Mouse (Mus musculus) gonadal fat pad, adult 2 months (tissue): ENCODE measurements around the gene Ppp2r2c. TPM values are rescaled to one million over a fixed set of nuclear protein-coding genes. Genes with fewer than 3 reads are reported as not detected.

Experiments used
- DNase-seq: peaks from one replicate; pipeline ENCODE4 v3.0.0-alpha.2; 2012; ENCODE audit warnings: low read depth
- polyA plus RNA-seq: library from polyadenylated mRNA; depleted of rRNA; stranded (reverse); fragments of >200 nt; gene quantifications from 2 replicates; pipeline ENCODE4 v1.2.3, GENCODE M21; 2012; rRNA removed

Gene Ppp2r2c
- polyA plus RNA-seq = 1.1 and 1.9 TPM in 2 replicates

DNA sequence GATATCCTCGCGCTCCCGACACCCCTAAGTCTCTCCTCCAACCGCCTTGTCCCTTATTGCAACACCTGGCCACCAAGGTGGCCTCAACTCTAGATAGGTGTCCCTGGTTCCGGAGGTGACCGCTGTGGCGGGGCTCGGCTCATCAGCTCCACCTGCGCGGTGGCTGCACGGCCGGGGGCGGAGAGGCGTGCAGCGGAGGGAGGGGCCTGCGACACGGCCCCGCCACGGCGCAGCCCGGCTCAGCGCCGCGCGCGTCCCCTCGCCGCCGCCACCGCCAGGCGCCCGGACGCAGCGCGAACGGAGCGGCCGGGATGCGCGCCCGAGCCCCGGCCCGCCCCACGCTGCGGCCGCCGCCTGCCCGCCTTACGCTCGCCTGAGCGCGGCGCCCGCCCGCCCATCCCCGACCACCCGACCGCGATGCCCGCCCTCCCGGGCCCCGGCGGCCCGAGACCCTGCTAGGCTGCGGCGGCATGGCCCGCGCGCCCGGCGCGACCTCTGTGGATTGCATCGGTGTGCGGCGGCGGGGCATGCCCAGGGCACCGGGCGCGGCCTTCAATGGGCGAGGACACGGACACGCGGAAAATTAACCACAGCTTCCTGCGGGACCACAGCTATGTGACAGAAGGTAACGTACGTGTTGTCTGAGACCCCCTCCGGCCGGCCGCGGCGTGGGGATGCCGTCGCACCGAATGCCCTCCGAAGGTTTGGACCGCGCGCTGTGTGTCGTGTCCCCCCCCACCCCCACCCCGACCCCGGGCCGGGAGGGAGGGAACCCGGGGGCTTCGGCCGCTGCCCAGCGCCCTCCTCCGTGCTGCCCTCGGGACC lies at the start of gene Ppp2r2c:
Gene Ppp2r2c (plus strand): TSS at position 248 of the 825 bp plus-strand sequence.
- DNase-seq = no peak

DNA sequence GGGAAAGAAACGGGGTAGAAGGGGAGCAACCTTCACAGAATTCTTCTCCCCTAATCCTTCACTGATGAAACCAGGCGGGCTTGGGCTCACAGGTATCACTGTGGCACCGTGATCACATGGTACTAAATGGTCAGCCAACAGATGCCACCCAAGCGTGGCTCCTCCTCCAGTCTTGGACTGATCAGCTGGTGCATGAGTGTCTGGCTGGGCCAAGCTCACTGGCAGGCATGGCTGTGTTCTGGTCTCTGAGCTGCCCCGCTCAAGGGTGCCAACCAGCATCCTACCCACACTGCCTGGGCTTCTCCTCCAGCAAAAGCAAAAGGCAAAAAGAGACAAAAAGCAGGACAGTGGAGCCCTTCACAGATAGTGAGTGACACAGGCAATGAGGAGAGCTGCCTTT lies 48.6 kb upstream of the Ppp2r2c start:
- DNase-seq = no peak

DNA sequence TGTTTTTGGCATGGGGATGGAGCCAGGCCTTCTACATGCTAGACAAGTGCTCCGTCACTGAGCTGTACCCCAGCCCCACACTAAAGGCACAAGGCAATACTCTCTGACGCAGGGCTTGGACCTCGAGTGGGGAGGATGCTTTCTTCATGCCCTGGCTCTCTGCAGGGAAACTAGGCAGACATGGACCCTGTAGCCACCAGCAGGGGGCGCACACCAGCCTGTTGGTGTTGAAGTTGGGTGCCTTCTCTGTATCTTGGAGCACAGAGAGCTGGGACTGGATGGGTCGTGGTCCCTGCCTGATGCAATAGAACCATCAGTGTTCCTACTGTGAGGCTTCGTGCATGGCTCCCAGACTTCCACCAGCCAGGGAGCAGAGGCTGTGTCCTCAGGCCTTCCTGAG lies 48.2 kb upstream of the Ppp2r2c start:
- DNase-seq = no peak

DNA sequence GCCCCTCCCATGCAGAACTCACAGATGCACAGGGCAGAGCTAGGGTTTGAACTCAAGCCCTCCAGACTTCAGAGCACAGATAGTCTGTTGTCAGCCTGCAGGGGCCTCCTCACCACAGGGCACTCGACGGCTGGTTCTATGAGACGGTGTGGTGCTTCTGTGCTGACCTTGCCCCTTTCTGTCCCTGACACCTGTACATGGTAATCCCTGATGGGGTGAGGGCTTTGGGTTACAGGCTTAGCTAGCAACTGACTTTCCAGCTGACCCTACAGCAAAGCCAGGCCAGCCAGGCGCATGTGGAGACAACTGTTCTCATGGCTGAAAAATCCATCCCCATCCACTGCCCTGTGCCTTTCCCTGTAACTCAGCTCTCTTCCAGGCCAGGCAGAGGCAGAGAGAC lies 45.4 kb upstream of the Ppp2r2c start:
- DNase-seq = no peak

DNA sequence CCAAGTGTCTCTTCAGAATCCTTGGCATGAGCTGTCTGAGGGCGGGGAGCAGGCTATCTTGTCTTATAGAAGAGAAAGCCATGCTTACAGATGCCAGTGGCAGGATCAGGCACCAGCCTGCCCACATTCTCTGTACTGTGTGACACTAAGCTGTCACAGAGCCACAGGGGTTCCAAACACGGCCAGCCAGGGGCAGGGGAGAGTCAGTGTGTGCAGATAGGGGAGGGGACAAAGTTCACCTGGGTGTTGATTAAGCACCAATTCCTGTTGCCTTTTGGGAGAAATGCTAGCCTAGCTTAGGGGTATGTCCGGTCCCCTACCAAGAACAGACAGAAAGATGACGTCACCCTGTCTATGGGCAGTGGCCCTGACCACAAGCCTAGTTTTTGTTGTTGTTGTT lies 39.2 kb upstream of the Ppp2r2c start:
- DNase-seq = no peak

DNA sequence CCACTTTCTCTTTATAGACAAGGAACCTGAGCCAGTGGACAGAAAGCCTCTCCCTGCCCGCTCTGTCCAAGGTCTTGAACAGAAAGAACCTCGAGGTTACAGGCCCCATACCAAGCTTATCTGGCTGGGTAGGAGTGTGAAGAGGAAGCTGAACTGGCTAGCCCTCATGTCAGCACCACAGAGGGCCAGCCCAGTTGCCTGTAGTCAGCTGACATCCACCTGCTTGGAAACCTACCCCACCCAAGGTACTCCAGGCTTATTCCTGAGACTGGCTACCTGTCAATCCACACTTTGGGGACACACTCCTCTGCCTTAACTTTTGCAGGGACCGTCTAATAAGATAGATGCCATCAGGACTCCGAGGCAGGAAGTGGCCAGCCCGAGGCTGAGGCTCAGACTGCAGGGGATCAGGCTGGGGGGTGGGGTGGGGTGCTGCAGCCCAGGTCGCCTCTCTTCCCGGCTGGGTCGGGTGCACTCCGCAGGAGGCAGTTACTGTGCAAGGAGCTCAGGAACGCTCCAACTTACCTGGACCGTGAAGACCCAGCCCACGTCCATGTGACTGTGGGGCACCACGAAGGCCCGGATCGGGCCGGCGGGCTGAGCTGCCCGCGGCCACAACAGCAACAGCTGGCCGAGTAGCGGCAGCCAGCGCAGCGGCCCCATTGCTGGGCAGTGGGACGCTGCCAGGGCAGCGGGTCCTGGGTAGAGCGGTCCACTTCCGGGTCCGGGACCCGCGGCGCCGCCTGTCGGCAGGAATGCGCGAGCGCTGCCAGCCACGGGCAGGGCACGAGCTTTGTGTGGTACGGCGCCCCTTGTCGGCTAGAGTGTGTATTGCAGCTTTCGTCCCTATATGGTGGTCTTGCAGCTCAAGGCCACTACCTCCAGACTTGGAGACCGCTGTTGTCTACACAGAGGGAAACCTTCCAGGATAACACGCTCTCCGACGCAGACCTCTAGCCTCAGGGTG lies 38.1 kb upstream of the Ppp2r2c start, which contains the start of gene Man2b2:
Gene Man2b2 (minus strand): TSS at position 741 of the 967 bp plus-strand sequence.
- DNase-seq = no peak

DNA sequence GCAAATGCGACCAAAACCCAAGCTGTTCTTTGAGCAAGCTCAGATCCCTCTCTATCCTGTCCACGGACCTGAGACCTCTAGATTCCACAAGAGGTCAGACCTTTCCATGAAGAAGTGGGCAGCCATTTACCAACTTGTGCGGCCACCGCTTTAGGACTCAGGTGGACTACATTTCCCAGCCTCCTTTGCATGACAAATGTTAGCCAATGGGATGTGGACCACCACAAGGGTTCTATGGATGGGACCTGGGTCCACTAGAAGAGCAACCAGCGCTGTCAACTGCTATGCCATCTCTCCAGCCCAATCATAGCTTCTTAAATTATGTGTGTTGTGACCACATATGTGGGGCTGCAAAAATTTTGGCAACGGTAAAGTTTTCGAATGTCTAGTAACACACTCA lies 37.0 kb upstream of the Ppp2r2c start:
- no peak for DNase-seq

DNA sequence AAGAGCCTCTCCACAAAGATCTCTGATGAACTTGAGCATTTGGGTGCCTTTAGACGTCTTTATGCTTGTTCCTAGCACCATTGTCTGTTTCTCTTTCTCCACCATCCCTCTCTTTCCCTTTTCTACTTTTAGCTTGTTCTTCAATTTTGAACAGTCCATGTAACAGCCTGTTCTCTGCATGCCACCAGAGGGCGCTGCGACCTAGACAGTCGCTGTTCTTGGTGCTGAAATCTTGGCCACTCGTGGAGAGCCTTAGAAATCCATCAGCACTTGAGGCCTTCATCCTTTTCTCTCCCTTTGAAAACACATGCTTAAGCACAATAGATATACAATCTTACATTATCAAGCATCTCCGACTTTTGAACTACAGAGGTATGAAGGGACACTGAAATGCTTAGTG lies 32.4 kb upstream of the Ppp2r2c start:
- no peak for DNase-seq

DNA sequence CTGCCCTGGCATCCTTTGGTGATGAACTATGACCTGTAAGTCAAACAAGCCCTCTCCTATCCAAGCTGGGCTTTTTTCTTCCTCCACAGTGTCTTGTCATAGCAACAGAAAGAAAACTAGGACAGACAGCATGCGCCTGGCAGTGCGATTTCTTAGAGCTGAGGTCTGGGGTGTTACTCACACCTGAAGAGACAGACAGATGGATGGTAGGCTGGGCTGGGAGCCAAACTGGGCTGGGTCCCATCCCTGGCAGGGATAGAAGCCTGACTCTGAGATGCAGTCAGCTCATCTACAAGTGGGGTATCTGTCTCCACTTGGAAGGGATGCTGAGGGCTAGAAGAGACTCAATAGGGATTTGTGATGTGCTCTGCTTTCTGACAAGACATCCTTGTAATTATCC lies 29.3 kb upstream of the Ppp2r2c start:
- no peak for DNase-seq

DNA sequence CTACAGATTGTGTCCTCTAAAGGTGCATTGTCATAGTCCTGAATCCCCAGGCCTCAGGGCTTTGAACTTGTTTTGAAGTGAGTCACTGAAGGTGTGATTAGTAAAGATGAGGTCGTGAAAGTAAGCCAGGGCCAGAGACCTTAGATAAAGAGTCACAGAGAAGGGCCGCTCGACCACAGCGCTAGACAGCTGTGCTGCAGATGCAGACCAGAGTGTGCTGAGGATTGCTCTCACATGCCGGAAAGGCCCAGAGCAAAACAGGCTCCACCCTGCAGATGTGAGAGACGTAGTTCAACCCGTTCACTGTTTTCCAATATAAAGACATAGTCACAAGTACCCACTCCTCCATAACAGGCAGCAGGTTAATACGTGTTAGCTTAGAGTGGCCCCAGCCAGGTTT lies 28.7 kb upstream of the Ppp2r2c start:
- DNase-seq = no peak

DNA sequence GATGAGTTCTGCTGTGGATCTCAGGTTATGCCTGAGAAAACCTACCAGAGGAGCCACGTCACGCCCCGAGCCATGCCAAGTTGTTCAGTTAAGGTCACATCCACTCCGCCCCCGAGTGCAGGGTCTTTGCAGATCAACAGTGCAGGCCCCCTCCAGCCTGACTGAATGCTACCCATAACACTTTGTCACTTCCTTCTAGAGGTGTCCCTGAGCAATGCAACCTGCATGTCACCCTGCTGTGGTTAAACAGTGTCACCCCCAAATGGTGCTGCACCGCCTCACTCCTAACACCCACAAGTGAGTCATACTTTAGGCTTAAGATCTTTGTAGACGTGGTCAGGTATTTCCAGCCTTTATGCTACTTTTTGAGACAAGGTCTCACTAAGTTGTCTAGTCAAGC lies 28.2 kb upstream of the Ppp2r2c start:
- no peak for DNase-seq

DNA sequence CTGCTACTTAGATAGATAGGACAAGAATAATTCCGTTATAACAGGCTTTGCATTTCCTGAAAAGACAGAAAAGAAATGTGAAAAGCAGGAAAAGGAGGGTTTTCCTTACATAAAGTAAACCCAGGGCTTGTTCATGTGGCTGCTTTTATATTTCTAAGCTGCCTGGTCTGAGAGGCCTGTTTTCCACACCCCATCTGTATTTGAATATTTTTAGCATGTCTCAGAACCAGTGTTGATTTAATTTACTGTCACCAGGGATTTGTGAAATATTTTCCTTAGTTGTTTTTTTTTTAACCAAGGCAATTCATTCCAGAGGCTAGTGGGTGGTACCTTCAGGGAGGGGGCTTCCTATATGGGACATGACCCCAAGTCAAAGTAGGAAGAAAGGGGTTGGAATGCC lies 26.6 kb upstream of the Ppp2r2c start:
- no peak for DNase-seq

DNA sequence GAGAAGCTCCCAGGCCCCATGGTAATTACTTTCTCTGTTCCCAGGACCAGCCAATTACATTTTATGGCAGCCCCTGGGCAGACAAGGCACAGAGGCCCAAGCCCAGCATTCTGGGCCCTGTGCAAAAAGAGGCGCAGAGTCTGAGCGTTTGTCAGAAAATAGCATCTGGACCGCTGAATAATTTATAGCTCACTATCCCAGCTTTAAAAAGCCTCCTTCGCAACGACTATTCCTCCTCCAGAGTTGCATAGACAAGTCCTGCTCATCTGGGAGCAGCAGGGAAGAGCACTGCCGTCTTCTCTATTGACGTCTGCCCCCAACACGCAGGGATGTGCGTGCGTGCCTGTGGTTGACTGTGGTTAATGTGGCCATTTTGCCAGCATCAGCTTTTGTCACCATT lies 23.8 kb upstream of the Ppp2r2c start:
- no peak for DNase-seq

DNA sequence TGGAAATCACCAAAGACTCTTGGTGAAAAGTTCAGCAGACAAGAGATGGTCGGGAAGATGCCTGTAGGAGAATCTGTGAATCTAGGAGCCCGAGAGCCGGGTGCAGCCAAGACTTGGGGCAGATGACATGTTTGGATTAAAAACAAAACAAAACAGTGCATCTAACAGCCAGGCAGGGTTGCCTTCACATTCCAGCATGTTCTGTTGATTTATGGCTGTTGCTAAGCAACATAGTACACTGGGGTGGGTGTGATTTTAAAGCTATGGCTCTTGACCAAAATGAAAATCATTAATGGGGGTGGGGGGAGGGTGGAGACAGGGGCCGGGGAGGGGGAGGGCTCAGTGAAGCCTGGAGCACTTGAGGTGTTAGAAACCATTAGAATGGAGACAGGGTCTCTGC lies 16.7 kb upstream of the Ppp2r2c start:
- no peak for DNase-seq

DNA sequence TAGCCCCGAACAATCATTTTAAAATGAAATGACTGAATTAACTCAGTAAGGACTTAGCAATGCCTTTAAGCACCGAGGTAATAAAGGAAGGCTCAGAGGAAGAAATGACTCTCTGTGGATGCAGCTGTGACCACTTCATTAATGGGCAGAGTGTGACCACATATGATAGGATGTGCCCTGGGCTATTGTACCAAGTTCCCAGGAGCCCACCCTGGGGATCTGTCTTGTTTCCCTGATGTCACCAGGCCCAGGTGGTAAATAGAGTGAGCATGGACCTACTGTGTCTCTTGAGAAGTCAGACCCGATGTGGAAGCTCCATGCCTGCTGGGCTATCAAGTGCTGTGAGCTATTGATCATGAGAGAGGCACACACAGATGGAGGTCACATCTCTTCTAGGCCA lies 13.1 kb upstream of the Ppp2r2c start:
- DNase-seq = no peak

DNA sequence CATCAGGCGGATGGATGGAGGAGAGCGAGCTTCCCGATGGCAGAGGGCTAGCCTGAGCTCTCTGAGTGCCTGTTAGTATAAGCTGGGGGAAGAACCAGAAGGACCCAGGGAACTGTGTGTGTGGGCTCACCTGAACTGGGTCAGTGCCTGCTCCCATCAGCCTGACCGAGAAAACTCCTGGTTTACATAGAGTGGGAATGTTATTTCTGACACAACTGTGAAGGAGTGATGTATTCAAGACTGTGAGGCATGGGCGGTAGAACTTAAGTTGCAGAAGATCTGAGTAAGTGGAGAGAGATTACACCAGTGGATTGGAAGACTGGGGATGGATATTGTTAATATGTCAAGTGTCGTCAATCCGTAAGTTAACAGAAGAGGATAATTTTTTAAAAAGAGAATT lies 11.8 kb upstream of the Ppp2r2c start:
- no peak for DNase-seq

DNA sequence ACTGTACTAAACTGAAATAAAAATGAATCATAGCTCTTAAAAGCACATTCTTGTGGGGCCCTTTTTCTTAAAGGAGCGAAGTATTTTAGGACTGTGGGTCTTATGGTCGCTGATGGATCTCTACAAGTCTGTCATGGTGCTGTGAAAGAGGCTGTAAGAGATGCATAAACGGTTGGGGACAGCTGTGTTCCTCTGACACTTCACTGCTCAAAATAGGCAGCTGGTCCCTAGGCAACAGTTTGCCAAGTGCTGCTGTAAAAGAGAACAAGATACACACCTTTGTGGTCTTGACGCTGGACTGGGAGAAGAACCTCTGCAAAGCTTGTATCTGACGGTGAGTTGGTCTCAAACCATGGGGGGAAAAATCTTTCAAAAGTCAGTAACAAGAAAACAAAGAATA lies 10.8 kb upstream of the Ppp2r2c start:
- no peak for DNase-seq

DNA sequence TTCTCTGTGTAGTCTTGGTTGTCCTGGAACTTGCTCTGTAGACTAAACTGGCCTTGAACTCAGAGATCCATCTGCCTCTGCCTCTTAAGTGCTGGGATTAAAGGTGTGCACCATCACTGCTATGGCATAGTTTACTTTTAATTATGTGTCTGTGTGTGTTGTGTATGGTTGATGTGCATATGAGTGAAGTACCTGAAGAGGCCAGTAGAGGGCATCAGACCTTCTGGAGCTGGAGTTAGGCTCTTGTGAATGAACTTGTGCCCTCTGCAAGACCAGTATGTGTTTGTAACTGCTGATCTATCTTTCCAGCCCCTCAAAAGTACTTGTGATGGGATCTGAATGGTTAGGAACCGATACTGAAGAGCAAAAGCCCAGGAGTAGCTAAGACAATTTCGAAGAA lies 7.2 kb upstream of the Ppp2r2c start:
- DNase-seq = no peak

DNA sequence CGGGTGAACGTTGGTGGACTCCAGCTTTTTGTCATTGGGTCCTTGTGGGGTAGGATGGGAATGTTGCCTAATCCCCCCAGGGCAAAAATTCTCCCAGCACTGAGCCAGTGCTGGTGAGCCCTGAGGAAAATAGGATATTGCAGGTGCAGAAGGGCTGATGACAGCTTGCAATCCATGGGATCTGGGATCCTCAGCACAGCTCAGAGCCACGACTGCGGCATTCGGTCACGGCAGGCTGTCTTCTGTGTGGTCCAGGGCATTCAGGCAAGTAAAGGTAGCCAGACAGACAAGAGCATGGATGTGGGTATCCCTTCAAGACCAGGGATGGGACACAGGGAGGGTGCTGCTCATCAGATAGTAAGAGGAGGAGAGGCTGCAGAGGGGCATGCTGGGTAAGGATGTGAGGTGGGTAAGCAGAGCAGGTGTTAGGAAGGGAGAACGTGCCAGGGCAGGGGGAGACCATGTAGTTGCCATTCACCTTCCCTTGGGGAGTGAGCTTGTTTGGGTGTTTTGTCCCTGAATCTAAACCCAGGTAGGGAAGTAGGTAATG lies 1.5 kb upstream of the Ppp2r2c start:
- no peak for DNase-seq

DNA sequence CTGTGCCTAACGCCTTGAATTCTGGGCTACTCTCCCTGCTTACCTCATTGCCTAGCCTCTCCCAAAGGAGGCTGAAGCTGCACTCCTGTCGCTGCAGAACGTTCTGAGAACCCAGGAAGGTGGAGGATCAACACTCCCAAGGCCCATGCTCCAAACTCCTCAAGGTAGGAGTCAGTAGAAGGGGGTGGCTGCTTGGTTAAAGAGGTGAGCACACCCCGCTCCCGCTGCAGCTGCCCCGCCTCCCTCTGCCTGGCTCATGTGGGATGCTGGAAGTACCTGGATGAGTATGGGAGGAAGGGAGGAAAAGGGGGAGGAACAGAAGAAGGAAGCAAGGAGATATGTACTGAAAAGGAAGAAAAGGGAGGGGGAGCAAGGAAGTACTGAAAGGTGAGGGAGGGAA lies 752 bp upstream of the Ppp2r2c start:
- no peak for DNase-seq

DNA sequence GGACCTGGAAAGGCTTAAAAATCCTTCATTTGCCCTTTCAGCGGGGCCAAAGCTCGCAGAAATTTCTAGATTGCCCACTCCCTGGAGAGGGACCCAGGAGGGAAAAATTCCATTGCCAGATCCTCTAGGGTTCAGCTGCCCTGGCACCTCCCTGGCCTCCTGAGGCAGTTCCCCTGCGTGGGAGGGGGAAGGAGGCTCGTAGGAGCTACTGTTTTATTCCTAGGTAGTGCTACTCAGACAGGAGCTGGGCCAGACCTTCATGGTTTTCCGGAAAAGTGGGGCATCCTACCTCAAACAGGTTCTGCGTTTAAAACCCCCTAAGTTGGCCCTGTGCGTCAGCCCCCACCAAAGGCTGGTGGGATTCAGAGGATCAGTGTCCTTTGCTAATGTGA lies 869 bp downstream of the Ppp2r2c start:
- no peak for DNase-seq

DNA sequence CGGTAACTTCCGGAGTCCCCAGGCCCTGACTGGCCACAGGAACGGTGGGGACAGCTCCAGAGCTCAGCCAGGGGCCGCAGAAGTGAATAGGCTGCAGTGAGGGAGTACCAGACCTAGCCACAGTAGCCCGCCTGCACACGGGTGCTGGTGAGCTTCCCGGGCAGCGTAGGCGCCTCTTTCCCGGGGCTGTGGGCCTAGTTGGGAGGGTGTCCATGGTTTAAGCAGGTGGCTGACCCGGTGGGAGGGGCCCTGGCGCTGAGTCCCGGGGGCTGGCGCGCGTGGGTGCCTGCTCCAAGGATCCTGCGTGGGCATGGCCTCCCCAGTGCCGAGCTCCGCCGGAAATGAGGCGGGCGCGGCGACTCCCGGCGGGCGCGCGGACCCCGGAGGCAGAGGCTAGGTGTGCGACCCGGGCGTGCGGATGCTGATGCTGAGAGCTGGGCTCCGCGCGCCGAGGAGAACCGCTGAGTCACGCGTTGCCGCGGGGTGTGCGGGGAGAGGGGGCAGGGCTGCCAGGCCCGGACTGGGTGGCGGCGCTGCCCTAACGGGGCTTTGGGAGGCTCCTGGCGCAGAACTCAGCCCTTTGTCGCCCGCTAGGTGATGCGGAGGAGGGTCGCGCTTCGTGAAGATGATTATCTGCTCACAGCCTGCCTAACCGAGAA lies 1.4 kb downstream of the Ppp2r2c start:
- no peak for DNase-seq
